Mouse (Mus musculus) CD4-positive helper T cell, adult 2 months (primary cell): ENCODE data around the gene Fhit.
"Not testable (repeated sequence)": the region's sequence is repeated elsewhere in the genome, so short reads cannot be mapped to it uniquely, and the experiment has no call there.

ENCODE experiments used
- DNase-seq: peaks from one replicate; pipeline ENCODE4 v3.0.0-alpha.2; 2012; ENCODE audit warnings: low read depth, missing footprints, low spot score

Fhit gene

GRCm38 (mm10) chr14:11161751-11162231, at the start of gene Fhit:
TSS of gene Fhit (minus strand) at chr14:11162035.
- peak; percentile 86 for DNase-seq

GRCm38 (mm10) chr14:11206786-11207185, 45.0 kb upstream of the Fhit start:
- peak; percentile 6 for DNase-seq

- DNase-seq = peak; percentile 66
Observed at GRCm38 (mm10) chr14:11160806-11161450, 907 bp downstream of the Fhit start.

GRCm38 (mm10) chr14:11159641-11160040, 2.2 kb downstream of the Fhit start:
- no peak for DNase-seq

DNA sequence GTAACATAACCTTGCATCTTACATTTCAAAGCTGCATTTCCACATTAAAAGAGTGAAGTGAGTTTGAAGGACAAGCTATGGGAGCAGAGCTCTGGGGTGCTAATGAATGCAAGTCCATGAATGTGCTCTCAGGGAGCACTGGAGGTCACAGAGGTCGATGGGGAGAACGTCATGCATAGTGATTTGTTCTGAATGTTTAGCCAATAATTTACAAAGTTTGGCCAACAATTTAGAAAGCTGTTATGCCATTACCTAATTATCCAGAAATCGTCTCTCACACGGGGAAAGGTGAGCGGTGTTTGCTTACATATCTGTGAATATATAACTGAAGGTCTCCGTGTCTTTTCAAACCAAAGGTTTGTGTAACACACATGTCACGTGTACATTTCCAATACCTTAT, 2.8 kb downstream of the Fhit start:
- DNase-seq = no peak

- no peak for DNase-seq
Observed at GRCm38 (mm10) chr14:11157741-11158140, 4.1 kb downstream of the Fhit start.

GRCm38 (mm10) chr14:11151634-11152321, 10.1 kb downstream of the Fhit start:
- no peak for DNase-seq

DNA sequence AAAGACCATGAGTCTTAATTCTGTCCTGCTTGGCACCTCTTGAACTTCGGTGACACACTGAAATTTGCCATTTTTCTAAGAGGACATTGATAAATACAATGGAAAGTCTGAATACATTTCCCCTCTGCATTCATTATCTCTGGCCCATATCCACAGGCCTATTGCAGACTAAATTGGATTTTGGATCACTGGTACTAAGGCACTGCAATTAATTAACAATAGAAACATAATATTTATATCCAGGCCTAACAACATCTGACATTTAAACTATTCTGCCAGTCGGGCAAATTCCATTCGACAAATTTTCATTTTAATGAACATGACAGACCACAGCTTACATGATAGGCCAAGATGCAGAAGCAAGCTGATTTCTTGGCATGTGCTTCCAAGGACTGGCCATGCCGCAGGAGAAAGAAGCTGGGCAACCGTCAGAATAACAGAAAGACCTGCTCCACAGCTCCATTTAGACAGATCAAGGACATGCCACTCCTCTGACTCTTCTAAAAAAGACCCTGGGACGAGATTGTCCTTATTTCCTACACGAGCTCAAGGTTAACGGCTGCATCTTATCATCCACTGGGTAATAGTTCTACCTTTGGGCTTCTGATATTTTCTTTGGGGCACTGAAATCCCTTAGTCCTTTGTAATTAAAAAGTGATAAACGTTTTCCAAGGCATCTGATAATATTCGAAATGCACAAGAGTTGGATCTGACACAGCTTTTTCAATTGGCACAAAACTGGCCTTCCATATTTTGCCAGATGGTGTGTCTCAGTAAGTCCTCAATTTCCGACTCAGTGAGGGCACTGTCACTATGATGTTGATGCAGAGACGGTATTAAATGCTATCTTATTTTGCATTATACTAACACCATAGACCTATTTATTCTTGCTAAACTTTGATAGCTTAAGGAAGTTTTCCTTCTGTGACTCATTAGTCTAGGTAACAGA, 27.8 kb downstream of the Fhit start:
- DNase-seq = no peak

- DNase-seq = no peak
Observed at GRCm38 (mm10) chr14:11132637-11133474, 29.0 kb downstream of the Fhit start.

DNA sequence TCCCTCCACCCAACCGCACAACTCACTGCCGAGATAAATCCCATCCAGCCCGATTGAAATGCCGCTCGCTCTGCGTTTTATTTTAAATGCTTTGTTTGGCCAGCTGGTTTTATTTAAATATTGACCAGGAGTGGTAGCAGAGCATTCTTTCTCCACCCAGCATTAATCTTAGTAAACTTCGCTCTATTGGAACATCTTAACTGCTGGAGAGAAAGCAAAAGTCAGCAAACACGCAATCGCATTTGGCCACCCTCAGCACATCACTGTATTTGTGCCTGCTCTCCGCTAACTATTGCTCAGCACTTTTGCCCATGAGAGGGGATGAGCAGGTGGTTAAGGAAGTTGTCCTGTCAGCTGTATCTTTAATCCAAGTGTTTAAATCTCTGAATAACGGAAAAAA, 36.7 kb downstream of the Fhit start:
- DNase-seq = no peak

GRCm38 (mm10) chr14:11119076-11119475, 42.8 kb downstream of the Fhit start:
- no peak for DNase-seq

GRCm38 (mm10) chr14:11085596-11085995, 76.2 kb downstream of the Fhit start:
- no peak for DNase-seq

- DNase-seq = no peak
Observed at GRCm38 (mm10) chr14:11083946-11084345, 77.9 kb downstream of the Fhit start.

DNA sequence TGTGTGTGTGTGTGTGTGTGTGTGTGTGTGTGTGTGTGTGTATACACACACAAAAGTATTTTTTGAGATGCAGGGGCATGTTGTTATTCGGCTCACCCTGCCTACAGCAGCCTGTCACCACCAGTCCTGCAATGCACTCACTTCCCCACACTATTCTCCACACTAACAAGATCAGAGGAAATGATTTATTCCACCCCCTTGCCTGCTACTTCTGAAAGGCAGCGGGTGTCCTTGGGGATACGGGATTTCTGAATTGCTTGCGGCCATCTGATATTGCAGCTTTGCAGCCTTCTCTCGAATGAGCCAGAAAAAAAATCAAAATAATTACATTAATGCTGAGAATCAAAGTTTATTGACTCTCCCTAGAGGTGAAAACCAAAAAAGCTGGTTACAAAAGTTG, 78.4 kb downstream of the Fhit start:
- DNase-seq = no peak

DNA sequence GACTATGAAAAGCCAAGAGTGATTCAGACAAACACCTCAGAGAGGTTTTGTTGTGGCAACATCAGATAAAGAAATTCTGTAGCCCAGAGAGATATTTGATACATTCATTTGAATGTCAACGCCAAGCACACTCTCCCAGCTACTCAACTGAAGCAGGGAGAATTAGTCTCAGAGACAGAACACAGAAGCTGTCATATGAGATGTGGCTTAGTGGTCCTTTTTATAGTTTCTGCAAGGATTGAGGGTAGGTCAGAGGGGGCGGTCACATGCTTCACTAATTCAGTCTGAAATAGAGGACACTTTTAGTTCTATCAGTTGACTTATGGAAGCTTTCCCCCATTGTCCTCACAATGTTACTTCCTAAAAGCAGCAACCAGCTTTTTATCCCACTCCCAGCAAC, 98.2 kb downstream of the Fhit start:
- DNase-seq = no peak

DNA sequence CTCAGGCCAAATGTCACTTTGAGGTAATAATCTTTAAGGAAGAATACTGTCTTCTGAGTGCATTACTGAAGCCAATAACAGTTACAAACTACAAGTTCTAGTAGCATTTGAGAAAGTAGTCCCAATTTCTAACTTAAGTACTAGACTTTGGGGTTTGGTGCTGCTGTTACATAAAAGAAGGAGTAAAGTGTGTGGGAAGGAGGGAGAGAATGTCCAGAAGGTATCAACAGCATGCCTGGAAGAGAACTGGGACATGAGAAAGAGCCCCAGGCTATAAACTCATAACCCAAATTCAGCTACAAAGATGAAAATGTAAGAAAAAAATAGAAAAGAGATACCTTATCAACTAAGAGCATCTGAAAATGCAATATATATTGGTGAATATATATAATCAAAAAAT, 101.6 kb downstream of the Fhit start:
- DNase-seq = no peak

GRCm38 (mm10) chr14:11039503-11040300, 122.1 kb downstream of the Fhit start:
- not testable (repeated sequence) for DNase-seq

DNA sequence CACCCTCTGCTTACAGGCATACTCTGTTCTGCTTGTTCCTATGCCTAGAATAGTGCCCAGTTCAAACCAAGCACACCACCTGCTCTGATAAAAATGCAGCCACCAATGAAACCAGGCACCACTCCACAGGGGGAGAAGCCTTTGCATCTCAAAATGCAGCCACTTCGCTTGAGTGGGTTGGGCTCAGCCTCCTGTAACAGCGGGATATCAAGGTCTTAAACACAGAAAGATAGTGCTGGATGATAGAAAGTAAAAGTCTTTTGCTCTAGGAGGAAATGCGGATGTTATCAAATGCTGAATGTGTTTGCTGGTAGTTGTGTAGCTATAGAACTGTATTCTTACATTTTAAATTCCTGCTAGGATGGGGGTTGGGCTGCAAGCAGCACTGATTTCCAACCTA, 140.4 kb downstream of the Fhit start:
- no peak for DNase-seq

- DNase-seq = no peak
Observed at GRCm38 (mm10) chr14:10978651-10979050, 183.2 kb downstream of the Fhit start.

GRCm38 (mm10) chr14:10941647-10942046, 220.2 kb downstream of the Fhit start:
- DNase-seq = no peak
